Mouse (Mus musculus) C2C12 (cell line): ENCODE data around the gene Nlrp6.

Experiments used
- CEBPB ChIP-seq: IDR thresholded peaks from one replicate; pipeline ENCODE4 v1.6.1; 2011; ENCODE audit warnings: low read depth, mild to moderate bottlenecking, control low read depth, moderate library complexity
- CTCF ChIP-seq: IDR thresholded peaks from one replicate; pipeline ENCODE4 v1.5.1; 2011; ENCODE audit not compliant: control insufficient read depth, insufficient read depth, insufficient read length

DNA sequence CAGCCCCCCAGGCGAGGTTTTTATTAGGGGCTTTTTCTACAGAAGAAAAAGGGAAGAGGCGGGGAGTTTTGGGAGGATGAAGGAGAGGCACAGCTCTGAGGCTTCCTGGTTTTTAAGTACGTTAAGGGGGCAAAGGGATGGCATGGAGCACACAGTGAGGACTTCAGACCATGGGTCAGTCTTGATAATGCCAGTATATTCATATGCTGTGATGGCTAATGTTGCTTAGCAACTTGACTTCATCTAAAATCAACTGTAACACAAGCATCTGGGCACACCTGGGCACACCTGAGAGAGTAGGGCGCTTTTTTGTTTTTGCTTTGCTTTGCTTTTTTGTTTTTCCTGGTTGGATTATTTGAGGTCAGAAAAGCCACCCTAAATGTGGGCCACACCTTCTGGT, 46.2 kb downstream of the Nlrp6 start, which contains the start of gene Ifitm1:
- no peak for TF ChIP-seq CTCF
- TF ChIP-seq CEBPB = no peak
